Mouse (Mus musculus) megakaryocyte, embryonic 14.5 days (primary cell): Measurements from ENCODE around the gene Foxa2.

ENCODE experiments used
- FLI1 ChIP-seq: IDR thresholded peaks from 2 replicates; pipeline ENCODE4 v1.6.1; 2012; ENCODE audit warnings: low read length, inconsistent platforms, mixed read lengths
- GATA1 ChIP-seq: IDR thresholded peaks from 3 replicates; pipeline ENCODE4 v1.6.1; 2012; ENCODE audit warnings: mixed read lengths, low read length, inconsistent platforms, borderline replicate concordance

GRCm38 (mm10) chr2:148036611-148037160, 10.1 kb downstream of the Foxa2 start:
- TF ChIP-seq GATA1 (no peak), FLI1 (no peak)
